Mouse (Mus musculus) forebrain, embryonic 10.5 days (tissue): Measurements from ENCODE around the gene Il6ra. TPM values are rescaled to one million over a fixed set of nuclear protein-coding genes. Genes with fewer than 3 reads are reported as not detected.

Experiments used
- DNase-seq: peaks from one replicate; pipeline ENCODE4 v3.0.0-alpha.2; 2017; ENCODE audit warnings: low spot score; ENCODE audit errors: extremely low spot score
- H3K27ac ChIP-seq: fragments of 300-500 bp; sonication (generic); 2 replicates; pipeline ENCODE4 v1.5.1; 2016; ENCODE audit warnings: mild to moderate bottlenecking
- H3K27me3 ChIP-seq: fragments of 300-500 bp; sonication (generic); 2 replicates; pipeline ENCODE4 v1.6.1; 2016; ENCODE audit warnings: mild to moderate bottlenecking; ENCODE audit not compliant: poor library complexity, severe bottlenecking
- H3K36me3 ChIP-seq: fragments of 300-500 bp; sonication (generic); replicated peaks from 2 replicates; pipeline ENCODE4 v1.6.1; 2016; ENCODE audit warnings: mild to moderate bottlenecking, moderate library complexity
- H3K4me1 ChIP-seq: fragments of 300-500 bp; sonication (generic); 2 replicates; pipeline ENCODE4 v1.6.1; 2016
- H3K4me3 ChIP-seq: fragments of 300-500 bp; sonication (generic); 2 replicates; pipeline ENCODE4 v1.5.1; 2016; ENCODE audit warnings: mild to moderate bottlenecking, moderate library complexity
- H3K9me3 ChIP-seq: fragments of 300-500 bp; sonication (generic); 2 replicates; pipeline ENCODE4 v1.6.1; 2016; ENCODE audit warnings: mild to moderate bottlenecking, moderate library complexity
- WGBS: fragments of 180-500 bp; shearing (Covaris S2); methylation state at CpG from one replicate; pipeline ENCODE4 v1.1.7; 2016; 5-methylcytosine and 5-hydroxymethylcytosine counted together
- polyA plus RNA-seq: library from polyadenylated mRNA; unstranded; fragments of >200 nt; fragmentation: Nextera tagmentation; extraction: Ambion mirVana; gene quantifications from 2 replicates; pipeline ENCODE4 v1.2.1, GENCODE M21; 2016

Il6ra gene
- polyA plus RNA-seq, 1 experiment from 2014 or later, result 0.35 TPM

- Histone ChIP-seq H3K27me3 (no peaks in the 10 kb centered on the region; the same call in 1 of the 2 replicates), H3K4me1 (no peaks in the 10 kb centered on the region), H3K27ac (no peak overlapping the region), H3K9me3 (no peaks in the 10 kb centered on the region), H3K4me3 (no peak overlapping the region), H3K36me3 (no peaks in the 10 kb centered on the region)
- 76% methylated on average over 10 of the region's 10 CpGs for WGBS
- no peak for DNase-seq
Observed at GRCm38 (mm10) chr3:89821548-89822480, 91.2 kb downstream of the Il6ra start.

DNA sequence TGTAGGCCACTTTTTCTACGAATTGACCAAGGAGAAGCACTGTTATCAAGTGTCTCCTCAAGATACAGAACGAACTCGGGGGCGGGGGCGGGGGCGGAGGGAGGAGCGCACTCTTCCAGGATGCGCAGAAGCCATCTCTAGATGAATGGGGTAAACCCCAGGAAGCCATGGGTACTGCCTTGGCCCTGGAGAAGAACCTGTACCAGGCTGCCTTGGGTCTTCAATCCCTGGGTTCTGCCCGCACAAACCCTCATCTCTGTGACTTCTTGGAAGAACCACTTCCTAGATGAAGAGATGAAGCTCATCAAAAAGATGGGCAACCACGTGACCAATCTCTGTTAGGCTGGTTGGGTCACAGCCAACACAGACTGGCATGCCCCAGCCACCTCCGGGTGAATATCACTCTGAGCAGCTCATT is 91.9 kb downstream of the Il6ra start:
- 88% methylated on average over 11 of the region's 11 CpGs for WGBS
- DNase-seq, result no peak
- H3K4me1 ChIP-seq, result no peaks in the 10 kb centered on the region
- no peaks in the 10 kb centered on the region; the same call in 1 of the 2 replicates for H3K27me3 ChIP-seq
- H3K9me3 ChIP-seq, result no peaks in the 10 kb centered on the region
- H3K4me3 ChIP-seq, result no peak overlapping the region
- H3K27ac ChIP-seq, result no peak overlapping the region
- no peaks in the 10 kb centered on the region for H3K36me3 ChIP-seq

GRCm38 (mm10) chr3:89820311-89821095 is 92.5 kb downstream of the Il6ra start:
- Histone ChIP-seq H3K9me3 (no peaks in the 10 kb centered on the region), H3K36me3 (no peaks in the 10 kb centered on the region), H3K27me3 (no peaks in the 10 kb centered on the region; the same call in 1 of the 2 replicates), H3K4me1 (no peaks in the 10 kb centered on the region), H3K27ac (no peak overlapping the region), H3K4me3 (no peak overlapping the region)
- WGBS, result 89% methylated on average over 12 of the region's 12 CpGs
- no peak for DNase-seq

DNA sequence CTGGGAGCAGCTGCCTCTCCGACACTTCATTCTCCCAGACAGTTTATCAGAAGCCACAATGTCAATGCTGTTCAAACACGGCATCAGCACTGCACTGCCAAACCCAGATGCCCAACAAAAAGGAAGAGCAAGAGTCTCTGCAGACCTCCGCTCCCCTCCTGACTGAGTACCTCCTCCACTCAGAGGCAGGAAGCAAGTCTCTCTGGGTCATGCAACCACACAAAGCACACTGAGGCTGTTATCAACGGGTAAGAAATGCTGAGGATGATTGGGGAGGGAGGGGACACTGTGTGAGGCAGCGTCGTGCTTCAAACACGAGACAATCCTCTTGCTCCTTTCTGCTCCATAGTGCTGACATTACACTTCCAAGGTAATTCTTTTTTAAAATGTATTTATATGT is 93.1 kb downstream of the Il6ra start:
- WGBS, result 75% methylated on average over 7 of the region's 7 CpGs
- no peak overlapping the region for H3K27ac ChIP-seq

GRCm38 (mm10) chr3:89818605-89819004 is 94.4 kb downstream of the Il6ra start:
- no peak overlapping the region for H3K27ac ChIP-seq
- H3K4me1 ChIP-seq, result no peaks in the 10 kb centered on the region
- H3K9me3 ChIP-seq, result no peaks in the 10 kb centered on the region
- H3K4me3 ChIP-seq, result no peak overlapping the region
- 87% methylated on average over 3 of the region's 3 CpGs for WGBS
- no peak for DNase-seq
- H3K36me3 ChIP-seq, result no peaks in the 10 kb centered on the region
- H3K27me3 ChIP-seq, result no peaks in the 10 kb centered on the region; the same call in 1 of the 2 replicates

More for the DNA sequence above, 93.1 kb downstream of the Il6ra start:
- Histone ChIP-seq H3K4me3 (no peak overlapping the region), H3K27me3 (no peaks in the 10 kb centered on the region; the same call in 1 of the 2 replicates), H3K9me3 (no peaks in the 10 kb centered on the region), H3K4me1 (no peaks in the 10 kb centered on the region), H3K36me3 (no peaks in the 10 kb centered on the region)
- DNase-seq, result no peak

GRCm38 (mm10) chr3:89817056-89817455 is 95.9 kb downstream of the Il6ra start:
- Histone ChIP-seq H3K4me1 (no peaks in the 10 kb centered on the region), H3K4me3 (no peak overlapping the region), H3K36me3 (no peaks in the 10 kb centered on the region), H3K27ac (no peak overlapping the region), H3K27me3 (no peaks in the 10 kb centered on the region; the same call in 1 of the 2 replicates), H3K9me3 (no peaks in the 10 kb centered on the region)
- WGBS, result 60% methylated on average over 4 of the region's 4 CpGs
- DNase-seq, result no peak

Other genes starting within 250 kb of the Il6ra start
- gene Adar, start 198.2 kb downstream of the Il6ra start, polyA plus RNA-seq, result 16.3 and 16.4 TPM in 2 replicates
- gene Chrnb2, start 148.6 kb downstream of the Il6ra start, polyA plus RNA-seq, result 2.4 and 3.8 TPM in 2 replicates
- gene Ube2q1, start 139.6 kb downstream of the Il6ra start, polyA plus RNA-seq, result 11.8 and 12.7 TPM in 2 replicates
- gene She, start 81.8 kb downstream of the Il6ra start, polyA plus RNA-seq, result 2.3 TPM in 2 replicates
- 11.2 and 14.4 TPM in 2 replicates for gene Atp8b2, start 50.3 kb upstream of the Il6ra start, polyA plus RNA-seq
- 175 and 194 TPM in 2 replicates for gene Hax1, start 85.6 kb upstream of the Il6ra start, polyA plus RNA-seq
- gene 4933434E20Rik, start 138.4 kb upstream of the Il6ra start, polyA plus RNA-seq, result 210 and 216 TPM in 2 replicates
- gene Ubap2l, start 139.4 kb upstream of the Il6ra start, polyA plus RNA-seq, result 220 and 222 TPM in 2 replicates
- gene Tpm3, start 159.5 kb upstream of the Il6ra start, polyA plus RNA-seq, result 579 and 590 TPM in 2 replicates
- gene Nup210l, start 190.9 kb upstream of the Il6ra start, polyA plus RNA-seq, result 0.61 and 0.64 TPM in 2 replicates